8 mouse cellular contexts compared by ENCODE assay signal in genomic region chr14:79480624-79481338, GRCm38 (mm10). TPM values are rescaled to one million over a fixed set of nuclear protein-coding genes. Genes with fewer than 3 reads are reported as not detected.
A peak's percentile ranks its signal among the peaks of the same experiment; 100 is the strongest.
DNase-seq lines count a peak whose midpoint lies in the region; ATAC-seq lines count a peak whose summit lies in the region.

Gene Elf1, plus strand, starts transcription at chr14:79481194.

- WGBS in hindbrain, embryonic 15.5 days, result under 1% methylated on average over 78 of the region's 96 CpGs

- H3K9me3 ChIP-seq in hindbrain, embryonic 15.5 days, result no peaks in the 10 kb centered on the region

- H3K4me3 ChIP-seq in hindbrain, embryonic 15.5 days, result peak within 1 kb of the TSS; percentile 83

- H3K4me1 ChIP-seq in hindbrain, embryonic 15.5 days (replicated peaks), result peaks cover 30% of the 10 kb centered on the region

- peak within 1 kb of the TSS; percentile 97 for H3K9ac ChIP-seq in hindbrain, embryonic 15.5 days

- ATAC-seq in hindbrain, embryonic 15.5 days (ENCODE audit: low FRiP score, low read depth), result peak; percentile 82

- peak within 1 kb of the TSS; percentile 99 for H3K27ac ChIP-seq in hindbrain, embryonic 15.5 days (replicated peaks)

- no peaks in the 10 kb centered on the region for H3K27me3 ChIP-seq in hindbrain, embryonic 15.5 days

- peak; percentile 70 for DNase-seq in WW6 (ENCODE audit: low read depth, low spot score)
- peak; percentile 98 for DNase-seq in cerebellum, postnatal 36 days
- DNase-seq in gastrocnemius, adult 18-20 months (ENCODE audit: low spot score), result peak; percentile 97
- DNase-seq in left cerebral cortex, adult 11 months (ENCODE audit: low spot score), result peak; percentile 93
- DNase-seq in lung, postnatal 36 days, result peak; percentile 96
- DNase-seq in retina, embryonic 14.5 days (ENCODE audit: low spot score), result peak; percentile 91
- DNase-seq in thymus, postnatal 36 days, result peak; percentile 95 to 96

- H3K36me3 ChIP-seq in hindbrain, embryonic 15.5 days, result peaks cover 10% of the 10 kb centered on the region

- peak within 1 kb of the TSS; percentile 67 for H3K4me2 ChIP-seq in hindbrain, embryonic 15.5 days

RNA-seq across cellular contexts. Expression of gene Elf1, which starts in this region (rescaled TPM):
- total RNA-seq in gastrocnemius, adult 18-20 months (2021), result 1 to 10 TPM; 3.8 to 6.4 TPM
- 2.9 and 3.8 TPM in 2 replicates for polyA plus RNA-seq in hindbrain, embryonic 15.5 days (2015; fragmentation: Nextera tagmentation; extraction: Ambion mirVana)

Comparison
In these comparisons a context has a peak if more than half of its experiments do, and no peak if none do; other contexts are left out.
1. Peak in every context shown above with its lines: DNase-seq, ATAC-seq, H3K4me3 ChIP-seq and H3K27ac ChIP-seq.